Mouse (Mus musculus) T-helper 17 cell (primary cell): ENCODE measurements at regions not wholly inside any gene's neighbourhood (a gene's known extent, or its start where the extent isn't known, plus 50 kb on each side); places are given as distances from the start of the nearest gene placed in this dataset.

Experiments
- in situ Hi-C, 2 experiments: fragments of 300-600 bp; cut with MboI, MseI; formaldehyde crosslinking; loops; 1 replicate in 1 of 2; 2 replicates in 1 of 2; pipeline ENCODE4 v1.15.1; 2025; ENCODE audit warnings: high pct_unique_total_duplicates in 2 of 2

DNA sequence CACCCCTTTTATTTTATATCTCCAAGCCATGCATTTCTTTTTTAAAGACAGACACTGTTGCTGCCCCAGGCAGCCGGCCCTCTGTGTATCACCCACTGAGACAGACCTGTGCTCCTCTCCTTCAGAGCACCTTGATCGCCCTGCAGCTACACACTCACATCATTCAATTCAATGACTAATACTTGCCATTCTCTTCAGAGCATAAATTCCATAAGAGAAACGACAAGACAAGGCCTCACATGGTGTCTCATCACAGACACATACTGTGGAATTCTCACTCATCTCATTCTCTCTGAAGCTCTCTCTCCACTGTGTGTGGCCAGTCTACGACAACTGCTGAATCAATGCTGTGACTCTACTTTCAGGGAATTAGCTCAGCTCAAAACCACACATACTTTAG is 94.6 kb upstream of the 4933412E24Rik start:
- in situ Hi-C loops = loop anchor here (5.0 to 25.0 kb wide), 3 partner anchors 76 to 701 kb away; no protein-coding TSS in a partner anchor

DNA sequence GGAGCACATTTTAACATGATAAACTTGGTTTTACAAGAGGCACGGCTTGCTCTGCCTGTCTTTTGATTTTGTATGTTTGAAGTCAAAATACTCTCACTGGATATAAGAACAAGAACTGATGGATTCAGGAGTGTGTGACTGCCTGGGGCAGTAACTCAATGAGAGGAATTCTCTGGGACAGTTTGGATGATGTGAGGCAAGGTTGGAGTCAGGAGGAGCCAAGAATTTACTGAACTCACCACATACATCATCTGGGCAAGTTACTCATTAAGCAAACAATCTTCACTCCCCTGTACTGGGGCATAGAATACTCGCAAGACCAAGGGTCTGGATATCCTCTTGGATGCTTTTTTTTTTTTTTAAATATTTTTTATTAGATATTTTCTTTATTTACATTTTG is 87.7 kb upstream of the 4933412E24Rik start:
- in situ Hi-C loops = loop anchor here (10.0 to 25.0 kb wide), 3 partner anchors 479 to 708 kb away; no protein-coding TSS in a partner anchor

DNA sequence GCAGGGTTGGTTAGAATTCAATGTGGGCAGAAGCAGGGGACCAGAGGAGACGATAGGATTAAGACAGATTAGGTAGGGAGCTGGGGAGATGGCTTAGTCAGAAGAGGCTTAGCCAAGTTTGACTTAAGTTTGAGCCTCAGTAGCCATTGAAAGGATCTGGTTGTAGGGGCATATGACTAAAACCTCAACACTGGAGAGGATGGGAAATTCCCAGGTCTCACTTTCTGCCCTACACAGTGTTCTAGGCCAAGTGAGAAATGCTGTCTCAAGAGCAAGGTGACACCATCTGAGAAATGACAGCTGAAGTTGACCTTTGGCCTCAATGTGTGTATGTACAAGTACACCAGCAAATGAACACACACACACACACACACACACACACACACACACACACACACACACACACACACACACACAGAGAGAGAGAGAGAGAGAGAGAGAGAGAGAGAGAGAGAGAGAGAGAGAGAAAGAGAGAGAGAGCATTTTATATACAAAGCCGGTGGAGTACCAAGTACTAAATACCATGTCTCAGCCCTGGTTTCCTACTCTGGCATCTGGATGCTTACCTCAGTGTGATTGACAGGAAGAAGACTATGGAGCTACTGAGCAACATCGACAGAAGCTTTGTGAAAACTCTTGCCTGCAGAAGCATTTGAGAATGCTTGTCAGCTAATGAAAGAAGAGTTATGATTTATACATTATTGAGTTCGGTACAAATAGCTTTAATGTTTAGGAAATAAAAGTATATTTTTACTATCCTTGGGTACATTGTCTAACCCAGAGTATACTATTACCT is 85.3 kb upstream of the 4933412E24Rik start:
- in situ Hi-C loops = loop anchor here (10.0 to 25.0 kb wide), 3 partner anchors 477 to 711 kb away; no protein-coding TSS in a partner anchor

DNA sequence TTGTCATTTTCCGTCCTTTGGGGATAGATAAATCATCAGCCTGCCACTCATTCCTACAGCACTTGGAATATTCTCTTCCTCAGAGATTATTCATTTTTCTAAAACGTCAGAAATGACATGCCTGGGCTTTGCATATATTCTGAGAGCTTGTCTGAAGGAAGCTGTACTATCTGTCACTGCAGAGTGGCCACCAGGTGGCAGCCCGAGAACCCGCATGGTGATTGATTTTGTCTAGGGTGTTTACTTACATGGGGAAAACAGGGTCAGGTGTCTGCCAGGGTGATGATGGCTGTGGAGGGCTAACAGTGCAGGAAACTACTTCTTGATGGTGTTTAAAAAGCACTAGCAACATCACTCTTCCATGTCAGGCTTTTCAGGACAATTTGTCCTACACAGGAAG is 80.7 kb upstream of the 4933412E24Rik start:
- in situ Hi-C loops = no loop called here

DNA sequence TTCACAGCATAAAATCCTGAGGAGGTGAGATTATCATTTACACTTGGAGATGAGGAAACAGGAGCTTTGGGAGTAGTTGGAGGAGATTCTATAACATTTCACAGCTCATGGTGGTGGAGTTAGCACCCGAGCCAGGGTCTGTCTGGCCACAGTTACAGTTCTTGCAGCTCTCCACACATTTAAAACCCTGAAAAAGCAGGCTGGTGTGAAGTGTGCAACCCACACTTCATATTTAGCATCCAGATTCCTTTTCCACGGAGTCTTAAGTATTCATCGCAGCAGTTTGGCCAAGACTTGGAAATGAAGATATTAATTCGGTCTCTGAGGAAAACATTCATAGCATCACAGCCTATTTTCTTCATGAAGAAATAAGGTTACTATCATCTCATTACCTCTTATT is 79.7 kb upstream of the 4933412E24Rik start:
- in situ Hi-C loops = no loop called here

DNA sequence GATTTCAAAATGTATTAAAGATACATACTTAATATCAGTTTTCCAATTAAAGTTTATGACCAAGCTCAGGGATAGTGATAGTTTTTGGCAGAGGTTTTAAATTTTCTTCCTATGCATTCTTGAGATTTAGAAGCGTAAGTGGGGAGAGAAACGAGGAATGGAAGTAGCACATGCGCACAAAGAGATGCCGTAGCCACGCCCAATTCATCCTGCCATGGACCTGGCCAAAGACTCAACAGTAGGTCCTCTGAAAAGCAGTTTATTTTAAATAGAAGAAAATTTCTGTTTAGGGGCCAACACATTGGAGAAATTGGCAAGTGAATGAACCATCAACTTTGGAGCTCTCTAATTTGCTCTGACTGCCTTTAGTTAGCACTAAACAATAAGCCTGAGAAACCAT is 73.5 kb upstream of the 4933412E24Rik start:
- in situ Hi-C loops = loop anchor here in 1 of 2 experiments (5.0 kb wide), 1 partner anchor 78 kb away; no protein-coding TSS in a partner anchor

DNA sequence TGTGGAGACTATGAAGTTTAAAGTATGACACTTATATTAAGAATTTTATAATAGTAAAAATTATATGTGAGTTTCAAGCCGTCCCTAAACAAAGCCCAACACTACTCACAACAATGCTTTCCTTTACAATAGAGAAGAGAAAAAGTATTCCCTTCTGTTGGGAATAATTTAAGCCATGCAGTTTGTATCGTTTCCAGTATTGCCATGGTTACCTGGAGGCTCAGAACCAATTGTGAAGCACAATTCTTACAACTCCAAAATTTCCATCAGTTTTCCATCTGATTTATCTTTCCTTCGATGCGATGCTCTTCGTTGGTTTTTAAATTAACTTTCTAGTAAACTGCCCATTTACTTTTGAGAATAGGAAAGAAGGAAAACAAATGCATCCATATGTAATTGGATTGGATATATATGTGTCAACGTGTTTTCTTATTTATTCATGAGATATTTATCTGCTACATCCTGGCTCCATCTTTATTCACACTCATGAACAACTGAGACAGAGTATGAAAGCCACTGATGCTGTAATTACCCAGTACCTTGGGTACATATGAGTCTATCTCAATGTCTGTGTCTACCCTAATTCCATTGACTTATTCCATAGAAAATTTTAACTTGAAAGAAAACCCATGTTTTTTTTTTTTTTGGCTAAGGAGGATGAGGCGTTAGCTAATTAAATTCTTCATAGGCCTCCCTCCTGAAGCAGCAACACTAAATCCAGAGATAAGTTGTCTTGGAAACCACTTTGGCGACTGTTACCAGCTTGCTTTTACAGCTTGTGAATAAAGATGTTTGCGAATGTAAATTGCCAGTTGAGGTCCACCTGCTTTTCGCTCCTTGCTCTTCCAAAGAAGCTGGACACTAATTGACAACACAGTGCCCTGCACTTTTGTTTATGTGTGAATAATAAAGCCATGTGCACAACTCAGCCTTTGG is 72.8 kb upstream of the 4933412E24Rik start:
- in situ Hi-C loops = loop anchor here in 1 of 2 experiments (5.0 kb wide), 1 partner anchor 77 kb away; no protein-coding TSS in a partner anchor
